Mouse (Mus musculus) urinary bladder, adult 18-20 months (tissue): ENCODE data around the gene Aqr.

Source experiments
- DNase-seq, 2 experiments: peaks; one replicate each; pipeline ENCODE4 v3.0.0; 2022; ENCODE audit warnings: low spot score in 2 of 2, mixed read lengths in 2 of 2

The Aqr gene

DNA sequence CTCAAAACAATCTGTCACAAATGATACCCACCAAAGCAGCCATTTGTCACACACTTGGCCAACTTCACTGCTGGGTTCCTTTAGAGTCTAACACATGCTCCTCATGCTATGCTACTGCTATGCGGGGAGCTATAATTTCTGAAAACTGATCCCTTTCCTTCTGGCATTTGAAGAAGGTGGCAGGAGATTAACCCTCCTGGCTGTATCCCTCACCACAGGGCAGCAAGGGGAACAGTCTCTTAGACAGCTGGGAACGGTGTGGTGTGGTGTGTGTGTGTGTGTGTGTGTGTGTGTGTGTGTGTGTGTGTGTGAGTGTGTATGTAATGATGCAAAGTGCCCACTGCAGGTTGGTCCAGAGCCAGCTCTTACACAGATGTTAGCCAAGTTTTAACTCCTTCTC, 51.0 kb downstream of the Aqr start:
- DNase-seq: no peak

- DNase-seq: no peak
Measured at GRCm38 (mm10) chr2:114133355-114133754, 53.5 kb downstream of the Aqr start.

- DNase-seq: no peak
Measured at GRCm38 (mm10) chr2:114130657-114131056, 56.2 kb downstream of the Aqr start.

GRCm38 (mm10) chr2:114123304-114123703, 63.5 kb downstream of the Aqr start:
- no peak for DNase-seq

GRCm38 (mm10) chr2:114119451-114119850, 67.4 kb downstream of the Aqr start:
- no peak for DNase-seq

DNA sequence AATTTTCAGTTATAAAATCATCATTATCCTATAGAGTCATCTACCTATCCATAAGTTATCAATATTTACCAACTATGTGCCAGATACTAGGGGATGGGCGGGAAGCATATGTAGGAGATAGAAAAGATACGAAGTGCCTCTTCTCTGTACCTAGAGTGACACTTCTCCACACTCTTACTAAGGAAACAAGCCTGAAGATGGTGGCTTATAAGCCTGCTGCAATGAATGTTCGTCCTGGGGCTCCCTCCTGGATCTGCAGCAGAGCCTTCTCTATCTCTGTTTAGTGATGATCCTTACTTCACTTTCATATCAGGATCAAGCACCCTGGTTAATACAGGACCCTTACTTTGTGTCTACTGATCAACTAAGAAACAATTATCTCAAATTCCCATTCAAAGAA, 69.2 kb downstream of the Aqr start:
- no peak for DNase-seq

- no peak for DNase-seq
Measured at GRCm38 (mm10) chr2:114117235-114117634, 69.6 kb downstream of the Aqr start.

GRCm38 (mm10) chr2:114115563-114115962, 71.3 kb downstream of the Aqr start:
- DNase-seq: no peak

DNA sequence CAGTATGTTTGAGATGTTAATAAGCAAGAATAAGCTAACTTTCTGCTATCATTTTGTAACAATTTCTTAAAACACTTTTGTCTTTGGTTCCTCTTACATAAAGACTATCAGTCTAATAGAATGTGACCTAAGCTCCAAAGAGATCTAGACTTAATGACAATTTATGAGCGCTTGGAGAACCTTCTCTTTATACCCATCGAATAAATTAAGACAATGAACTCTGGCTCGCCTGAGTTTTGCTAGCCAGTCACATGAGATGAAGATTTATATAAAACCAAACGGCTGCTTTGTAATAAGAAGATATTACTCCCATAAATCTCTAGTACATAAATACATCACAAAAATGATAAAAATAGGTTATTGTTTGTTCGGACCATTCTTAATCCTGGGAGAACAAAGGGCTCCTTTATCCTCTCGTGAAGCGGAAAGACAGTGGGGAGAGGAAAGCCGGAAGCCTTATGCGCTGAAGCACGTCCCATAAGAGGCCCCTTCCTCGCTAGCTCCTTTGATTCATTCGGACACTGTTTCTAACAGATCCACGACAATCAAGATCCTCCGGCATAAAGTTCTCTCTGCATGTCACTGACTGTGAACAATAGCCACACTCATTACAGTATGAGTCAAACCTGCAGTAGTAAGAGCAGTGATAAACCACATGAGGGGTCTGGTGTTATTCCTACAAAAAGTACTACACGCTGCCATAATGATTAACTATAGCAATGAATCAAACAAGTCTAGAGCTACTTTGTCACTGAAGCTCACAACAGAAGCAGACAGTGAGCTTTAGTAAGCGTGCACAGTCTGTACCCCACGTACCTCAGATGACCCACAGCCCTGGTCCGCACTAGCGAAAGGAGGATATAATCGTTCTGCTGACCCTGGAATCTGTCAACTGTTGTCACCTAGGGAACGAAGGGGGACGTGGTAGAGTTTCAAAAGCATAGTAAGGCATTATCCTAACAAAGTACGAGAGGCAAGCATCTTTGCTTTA, 79.2 kb downstream of the Aqr start:
- no peak for DNase-seq

- DNase-seq: no peak
Measured at GRCm38 (mm10) chr2:114106383-114106782, 80.4 kb downstream of the Aqr start.

GRCm38 (mm10) chr2:114102471-114102870, 84.4 kb downstream of the Aqr start:
- DNase-seq: no peak

DNA sequence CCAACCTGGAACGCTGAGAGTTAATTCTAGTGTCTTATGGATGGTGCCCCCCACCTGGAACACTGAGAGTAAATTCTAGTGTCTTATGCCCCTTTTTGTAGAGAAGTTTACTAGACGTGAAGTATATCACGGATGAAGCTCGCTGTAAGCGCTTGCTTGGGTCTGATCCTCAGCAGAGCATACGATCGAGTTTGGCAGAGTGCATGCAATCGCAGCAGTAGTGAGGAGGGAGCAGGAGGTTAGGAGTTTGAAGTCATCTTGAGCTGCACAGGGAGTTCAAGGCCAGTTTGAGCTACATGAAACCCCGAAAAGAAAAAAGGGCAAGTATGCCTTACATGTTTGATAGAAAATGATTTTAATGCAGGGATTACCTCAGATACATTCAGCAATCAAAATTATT, 86.0 kb downstream of the Aqr start:
- DNase-seq: no peak

GRCm38 (mm10) chr2:114099816-114100215, 87.0 kb downstream of the Aqr start:
- no peak for DNase-seq

DNA sequence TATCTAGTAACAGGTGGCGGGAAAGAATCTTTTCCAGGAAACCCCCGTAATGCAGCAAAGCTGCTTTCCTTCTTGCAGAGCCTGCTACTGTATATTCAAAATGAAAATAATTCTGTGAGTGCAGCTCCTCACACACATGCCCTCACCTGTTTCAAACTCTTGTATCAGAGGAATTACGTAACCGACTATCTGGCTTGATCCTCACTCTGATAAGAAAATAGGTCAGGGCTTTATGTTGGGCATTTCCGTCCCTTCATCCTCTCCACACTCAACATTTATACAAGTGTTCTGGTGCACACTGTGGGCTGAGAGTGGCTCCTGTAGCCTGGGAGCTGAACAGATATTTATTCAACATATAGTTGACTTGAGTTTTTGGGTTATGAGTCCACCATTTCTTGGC, 87.7 kb downstream of the Aqr start:
- no peak for DNase-seq

- DNase-seq: no peak
Measured at GRCm38 (mm10) chr2:114097627-114098026, 89.2 kb downstream of the Aqr start.

GRCm38 (mm10) chr2:114096570-114096969, 90.3 kb downstream of the Aqr start:
- no peak for DNase-seq

DNA sequence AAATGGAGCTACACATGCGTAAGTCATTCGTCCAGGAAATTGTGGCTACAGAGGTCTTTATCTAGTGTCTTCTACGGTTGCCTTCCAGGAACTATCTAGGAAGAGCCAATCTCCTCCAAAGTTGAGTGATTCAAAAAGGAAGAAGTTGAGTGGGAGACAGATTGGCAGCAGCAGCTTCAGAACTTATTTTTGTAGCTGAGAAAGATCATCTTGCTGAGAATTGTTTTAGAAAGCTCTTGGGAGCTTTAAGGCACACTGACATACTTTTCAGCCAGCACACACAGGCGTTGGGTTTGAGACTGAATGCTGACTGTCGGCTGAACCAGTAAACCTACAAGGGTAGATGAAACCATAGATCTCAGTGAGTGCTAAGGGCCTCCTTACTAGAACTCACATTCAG, 91.5 kb downstream of the Aqr start:
- no peak for DNase-seq

DNA sequence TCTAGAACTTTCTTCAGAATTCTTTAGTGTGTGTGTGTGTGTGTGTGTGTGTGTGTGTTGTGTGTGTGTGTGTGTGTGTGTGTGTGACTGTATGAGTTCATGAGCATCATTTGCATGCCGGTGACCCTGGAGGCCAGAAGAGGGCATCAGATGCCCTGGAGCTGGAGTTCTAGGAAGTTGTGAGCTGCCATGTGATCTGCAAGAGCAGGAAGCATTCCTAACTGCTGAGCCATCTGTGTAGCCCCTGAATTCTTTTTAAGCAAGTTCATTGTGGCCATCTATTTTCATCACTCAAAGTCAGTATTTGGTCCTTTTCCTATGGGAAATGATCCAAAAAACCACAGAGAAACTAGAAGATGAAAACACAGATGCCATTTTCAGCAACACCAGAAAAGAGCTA, 92.1 kb downstream of the Aqr start:
- no peak for DNase-seq

- no peak for DNase-seq
Measured at GRCm38 (mm10) chr2:114093577-114093976, 93.2 kb downstream of the Aqr start.

DNA sequence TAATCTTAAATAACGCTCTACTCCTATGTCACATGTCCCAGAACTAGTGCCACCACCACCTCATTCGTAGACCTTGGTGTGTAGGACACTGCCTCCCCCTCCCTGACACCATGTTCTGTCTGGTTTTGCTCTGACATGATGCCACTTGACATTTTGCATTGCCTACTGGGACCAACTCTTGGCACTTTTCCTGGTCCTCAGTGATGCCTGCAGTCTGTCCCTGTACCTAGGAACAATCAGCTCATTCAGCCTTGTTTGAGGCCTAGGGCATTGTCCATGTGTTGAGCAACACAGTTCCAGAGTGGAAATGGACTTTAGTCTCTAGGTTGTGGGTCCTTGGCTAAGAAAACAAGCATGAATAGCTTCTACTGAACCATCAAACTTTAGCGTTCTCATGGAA, 97.0 kb downstream of the Aqr start:
- DNase-seq: no peak

DNA sequence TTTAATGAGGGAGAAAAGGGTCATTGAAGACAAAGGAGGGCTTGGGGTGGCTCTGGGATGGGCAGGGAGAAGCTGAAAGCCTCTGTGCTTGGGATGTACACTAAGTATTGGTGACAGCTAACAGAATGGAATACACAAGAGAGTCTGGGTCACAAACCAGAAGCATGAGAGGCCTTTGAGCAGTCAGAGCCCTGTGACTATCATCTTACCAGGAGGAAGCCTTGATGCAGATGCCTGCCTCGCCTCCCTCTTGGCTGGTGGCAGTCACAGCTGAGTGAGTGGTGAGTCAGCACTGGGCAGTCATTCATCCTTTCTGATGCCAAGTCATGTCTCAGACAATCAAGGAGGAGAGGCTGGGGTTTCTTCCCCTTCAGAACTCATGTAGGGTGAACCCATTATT, 99.6 kb downstream of the Aqr start:
- no peak for DNase-seq

GRCm38 (mm10) chr2:114071876-114072275, 114.9 kb downstream of the Aqr start:
- no peak for DNase-seq

DNA sequence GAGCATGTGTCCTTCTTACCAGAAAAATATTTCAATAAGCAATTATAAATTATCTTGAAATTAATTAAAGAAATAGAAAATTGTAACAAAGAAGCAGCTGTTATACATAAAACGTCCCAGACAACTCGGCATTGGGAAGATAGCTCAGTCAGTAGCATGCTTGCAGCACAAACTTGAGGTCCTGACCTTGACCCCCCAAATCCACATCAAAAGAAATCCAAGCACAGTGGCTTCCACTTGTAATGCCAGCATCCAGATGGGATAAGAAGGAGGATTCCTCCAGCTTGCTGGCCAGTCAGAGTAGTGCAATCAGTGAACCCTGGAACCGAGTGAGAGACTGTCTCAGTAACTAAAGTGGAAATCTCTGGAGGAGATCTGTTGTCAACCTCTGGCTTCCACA, 120.6 kb downstream of the Aqr start:
- DNase-seq: no peak

DNA sequence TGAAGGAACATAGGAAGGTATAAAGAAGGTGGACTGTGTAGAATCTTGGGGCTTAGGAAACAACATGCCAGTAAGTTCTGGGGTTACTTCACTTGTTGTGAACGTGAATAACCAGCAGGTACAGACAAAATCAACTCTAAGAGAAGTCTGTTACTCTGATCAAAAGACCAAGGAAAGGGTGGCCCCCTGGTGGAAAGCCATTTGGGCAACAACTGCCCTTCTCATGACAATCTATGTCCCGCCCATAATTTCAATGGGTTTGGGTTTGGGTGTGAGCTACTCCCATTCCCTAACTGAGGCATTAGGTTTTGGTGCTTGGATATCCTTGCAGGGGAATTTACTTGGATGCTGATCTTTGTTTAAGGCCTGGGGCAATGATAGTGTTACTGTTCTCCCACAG, 122.8 kb downstream of the Aqr start:
- DNase-seq: no peak
